Mouse (Mus musculus) kidney, embryonic 14.5 days (tissue): ENCODE data around the gene Stx16. TPM values are rescaled to one million over a fixed set of nuclear protein-coding genes. Genes with fewer than 3 reads are reported as not detected.

Source experiments
- ATAC-seq: fragments of 200-750 bp; cut with Nextera tagmentation; 2 replicates; pipeline ENCODE4 v1.8.0; 2017; ENCODE audit warnings: moderate number of reproducible peaks, mild to moderate bottlenecking, moderate TSS enrichment, moderate library complexity; ENCODE audit not compliant: low FRiP score, low TSS enrichment
- H3K27ac ChIP-seq: fragments of 300-500 bp; sonication (generic); 2 replicates; pipeline ENCODE4 v1.5.1; 2014; ENCODE audit warnings: low read depth, mild to moderate bottlenecking, low read length, moderate library complexity, mixed read lengths
- H3K27me3 ChIP-seq: fragments of 300-500 bp; sonication (generic); 2 replicates; pipeline ENCODE4 v1.6.1; 2014; ENCODE audit warnings: mild to moderate bottlenecking, low read length; ENCODE audit not compliant: control insufficient read depth, insufficient read depth
- H3K36me3 ChIP-seq: fragments of 300-500 bp; sonication (generic); 2 replicates; pipeline ENCODE4 v1.6.1; 2014; ENCODE audit warnings: low read length, mixed read lengths; ENCODE audit not compliant: control insufficient read depth, insufficient read depth
- H3K4me1 ChIP-seq: fragments of 300-500 bp; sonication (generic); 2 replicates; pipeline ENCODE4 v1.6.1; 2014; ENCODE audit warnings: low read length, mixed read lengths; ENCODE audit not compliant: control insufficient read depth, insufficient read depth
- H3K4me2 ChIP-seq: fragments of 300-500 bp; sonication (generic); replicated peaks from 2 replicates; pipeline ENCODE4 v1.6.1; 2014; ENCODE audit warnings: low read depth, mild to moderate bottlenecking, low read length
- H3K4me3 ChIP-seq: fragments of 300-500 bp; sonication (generic); 2 replicates; pipeline ENCODE4 v1.5.1; 2014; ENCODE audit warnings: mild to moderate bottlenecking, low read length
- H3K9ac ChIP-seq: fragments of 300-500 bp; sonication (generic); 2 replicates; pipeline ENCODE4 v1.6.1; 2014; ENCODE audit warnings: low read depth, mild to moderate bottlenecking, low read length, moderate library complexity
- H3K9me3 ChIP-seq: fragments of 300-500 bp; sonication (generic); 2 replicates; pipeline ENCODE4 v1.6.1; 2016; ENCODE audit warnings: low read length; ENCODE audit not compliant: control insufficient read depth
- WGBS: fragments of 180-500 bp; shearing (Covaris S2); extraction: QIAGEN DNeasy Blood & Tissue Kit; methylation state at CpG from one replicate; pipeline ENCODE4 v1.1.7; 2014; 5-methylcytosine and 5-hydroxymethylcytosine counted together
- polyA plus RNA-seq: library from polyadenylated mRNA; unstranded; fragments of >200 nt; fragmentation: Nextera tagmentation; extraction: Ambion mirVana; gene quantifications from 2 replicates; pipeline ENCODE4 v1.2.1, GENCODE M21; 2014

The Stx16 gene
- polyA plus RNA-seq: 9.0 and 10.1 TPM in 2 replicates

DNA sequence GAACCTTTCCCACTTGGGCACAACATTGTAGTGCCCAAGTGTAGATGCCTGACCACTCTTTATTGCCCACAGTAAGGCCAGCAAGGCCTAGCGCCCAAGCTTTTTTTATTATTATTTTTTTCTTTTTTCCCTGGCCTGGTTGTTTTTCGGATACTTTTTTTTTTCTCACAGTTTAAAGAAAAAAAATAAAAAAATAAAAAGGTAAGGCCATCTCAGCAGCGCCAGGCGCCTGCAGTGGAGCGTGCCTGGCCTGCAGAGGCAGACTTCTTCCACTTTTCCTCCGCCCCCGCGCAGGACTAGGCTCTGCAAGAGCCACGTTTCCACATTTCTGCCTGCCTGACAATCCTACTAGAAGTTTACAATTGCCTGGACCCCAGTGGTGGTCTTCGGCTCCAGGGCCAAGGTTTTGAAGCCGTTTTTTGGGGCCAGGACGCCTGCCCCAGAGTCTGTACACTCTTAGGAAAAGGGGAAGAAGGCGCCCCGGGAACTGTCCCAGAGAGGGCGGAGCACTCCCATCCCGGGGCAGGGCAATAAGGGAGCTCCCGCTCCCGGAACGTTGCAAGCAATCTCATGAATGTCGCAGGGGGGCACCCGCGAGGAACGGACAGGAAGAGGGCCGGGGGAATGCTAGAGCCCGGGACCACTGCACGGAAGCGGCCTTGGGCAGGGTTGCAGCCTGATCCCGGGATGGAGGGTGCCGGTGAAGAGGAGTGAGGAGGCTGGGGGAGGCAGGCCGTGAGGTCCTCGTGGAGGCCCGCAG is at the start of gene Stx16:
Gene Stx16 (plus strand): TSS at position 636 of the 760 bp plus-strand sequence.
- Histone ChIP-seq H3K27me3 (no peaks in the 10 kb centered on the region), H3K9me3 (no peaks in the 10 kb centered on the region), H3K36me3 (no peaks in the 10 kb centered on the region), H3K27ac (peak within 1 kb of the TSS; percentile 97), H3K4me2 (peak within 1 kb of the TSS; percentile 89), H3K4me1 (peaks cover 28% of the 10 kb centered on the region), H3K9ac (peak within 1 kb of the TSS; percentile 83), H3K4me3 (peak within 1 kb of the TSS; percentile 87)
- 1% methylated on average over 32 of the region's 32 CpGs for WGBS
- ATAC-seq: peak; percentile 93

- 76% methylated on average over 4 of the region's 4 CpGs for WGBS
- Histone ChIP-seq H3K4me2 (no peak overlapping the region), H3K4me1 (0 out of 2 replicates have a peak, but pooled peaks cover under 1% of the 10 kb centered on the region), H3K9ac (no peak overlapping the region), H3K4me3 (no peak overlapping the region), H3K36me3 (no peaks in the 10 kb centered on the region), H3K9me3 (no peaks in the 10 kb centered on the region), H3K27me3 (no peaks in the 10 kb centered on the region), H3K27ac (no peak overlapping the region)
- no peak for ATAC-seq
These were observed 49.7 kb upstream of the Stx16 start for GRCm38 (mm10) chr2:174026406-174026805.

GRCm38 (mm10) chr2:174033257-174033800 is 42.8 kb upstream of the Stx16 start:
- no peaks in the 10 kb centered on the region for H3K27me3 ChIP-seq
- no peaks in the 10 kb centered on the region for H3K4me1 ChIP-seq
- H3K9me3 ChIP-seq: no peaks in the 10 kb centered on the region
- no peak overlapping the region for H3K4me3 ChIP-seq
- H3K9ac ChIP-seq: no peak overlapping the region
- H3K36me3 ChIP-seq: no peaks in the 10 kb centered on the region
- WGBS: 93% methylated on average over 9 of the region's 9 CpGs
- no peak overlapping the region for H3K4me2 ChIP-seq
- H3K27ac ChIP-seq: no peak overlapping the region
- no peak for ATAC-seq

DNA sequence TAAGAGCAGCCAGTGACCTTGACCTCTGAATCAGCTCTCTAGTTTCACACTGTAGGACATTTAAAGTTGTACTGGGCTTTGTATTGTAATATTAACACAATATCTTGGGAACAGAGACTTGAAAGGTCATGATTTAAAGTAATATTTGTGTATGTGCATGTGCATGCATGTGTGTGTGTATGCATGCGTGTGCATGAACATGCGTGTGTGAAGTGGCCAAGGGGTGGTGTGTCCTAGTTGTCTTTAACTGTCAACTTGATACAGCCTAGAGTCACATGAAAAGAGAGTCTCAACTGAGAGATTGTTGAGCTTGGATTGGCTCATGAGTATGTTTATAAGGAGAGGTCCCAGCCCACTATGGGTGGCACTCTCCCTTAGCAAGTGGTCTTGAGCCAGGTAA is 28.5 kb upstream of the Stx16 start:
- H3K27ac ChIP-seq: no peak overlapping the region
- no peak for ATAC-seq
- WGBS: 99% methylated on average over 2 of the region's 2 CpGs
- H3K36me3 ChIP-seq: no peaks in the 10 kb centered on the region
- H3K27me3 ChIP-seq: no peaks in the 10 kb centered on the region
- no peak overlapping the region for H3K9ac ChIP-seq
- no peak overlapping the region for H3K4me2 ChIP-seq
- peaks cover 20% of the 10 kb centered on the region for H3K4me1 ChIP-seq
- peaks cover 3% of the 10 kb centered on the region; the same call in 1 of the 2 replicates for H3K9me3 ChIP-seq
- no peak overlapping the region for H3K4me3 ChIP-seq

GRCm38 (mm10) chr2:174049481-174050338 is 26.4 kb upstream of the Stx16 start:
- no peak overlapping the region for H3K4me2 ChIP-seq
- H3K27ac ChIP-seq: peak overlapping the region; percentile 47; the same call in 1 of the 2 replicates

GRCm38 (mm10) chr2:174050339-174050685 is 25.8 kb upstream of the Stx16 start:
- H3K9me3 ChIP-seq: peaks cover 3% of the 10 kb centered on the region; the same call in 1 of the 2 replicates
- no peaks in the 10 kb centered on the region for H3K36me3 ChIP-seq
- H3K27ac ChIP-seq: no peak overlapping the region
- peaks cover 20% of the 10 kb centered on the region for H3K4me1 ChIP-seq
- no peak overlapping the region for H3K4me3 ChIP-seq
- H3K27me3 ChIP-seq: no peaks in the 10 kb centered on the region
- 11% methylated on average over 3 of the region's 3 CpGs for WGBS
- H3K4me2 ChIP-seq: no peak overlapping the region
- no peak overlapping the region for H3K9ac ChIP-seq
- no peak; the same call in 1 of the 2 replicates for ATAC-seq

More at GRCm38 (mm10) chr2:174049481-174050338, 26.4 kb upstream of the Stx16 start:
- Histone ChIP-seq H3K36me3 (no peaks in the 10 kb centered on the region), H3K4me3 (no peak overlapping the region), H3K9me3 (peaks cover 3% of the 10 kb centered on the region; the same call in 1 of the 2 replicates), H3K4me1 (peaks cover 20% of the 10 kb centered on the region), H3K27me3 (no peaks in the 10 kb centered on the region), H3K9ac (no peak overlapping the region)
- ATAC-seq: peak; percentile 85
- 3% methylated on average over 4 of the region's 4 CpGs for WGBS

DNA sequence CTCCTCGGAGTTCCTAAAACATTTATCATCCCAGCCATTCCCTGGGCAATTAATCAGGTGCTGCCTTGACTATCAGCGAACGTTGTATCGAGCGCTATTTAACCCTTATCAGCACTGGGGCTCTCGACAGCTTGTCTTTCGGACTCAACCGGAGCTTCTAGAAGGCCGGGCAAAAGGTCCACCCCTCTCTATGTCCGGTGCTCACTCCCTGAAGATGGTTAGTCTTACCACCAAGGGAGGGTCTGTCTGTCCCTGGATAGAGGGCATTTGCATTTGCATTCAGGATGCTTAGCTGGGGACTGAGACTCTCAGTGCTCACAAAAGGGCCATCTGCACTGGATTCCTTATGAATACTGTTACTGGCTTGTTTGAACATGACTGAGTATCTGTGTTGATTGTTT is 25.0 kb upstream of the Stx16 start:
- Histone ChIP-seq H3K4me2 (no peak overlapping the region), H3K36me3 (no peaks in the 10 kb centered on the region), H3K9ac (no peak overlapping the region), H3K27me3 (no peaks in the 10 kb centered on the region), H3K4me3 (no peak overlapping the region), H3K27ac (no peak overlapping the region), H3K9me3 (peaks cover 3% of the 10 kb centered on the region; the same call in 1 of the 2 replicates), H3K4me1 (peaks cover 20% of the 10 kb centered on the region)
- ATAC-seq: no peak
- WGBS: 5% methylated on average over 10 of the region's 10 CpGs

- WGBS: 92% methylated on average over 3 of the region's 3 CpGs
- Histone ChIP-seq H3K9ac (no peak overlapping the region), H3K36me3 (no peaks in the 10 kb centered on the region)
These were observed 21.6 kb upstream of the Stx16 start for GRCm38 (mm10) chr2:174054496-174054895.

More at GRCm38 (mm10) chr2:174054496-174054895, 21.6 kb upstream of the Stx16 start:
- H3K27me3 ChIP-seq: no peaks in the 10 kb centered on the region
- H3K27ac ChIP-seq: no peak overlapping the region
- H3K4me2 ChIP-seq: no peak overlapping the region
- H3K4me3 ChIP-seq: no peak overlapping the region
- H3K9me3 ChIP-seq: no peaks in the 10 kb centered on the region
- H3K4me1 ChIP-seq: peaks cover 16% of the 10 kb centered on the region
- no peak for ATAC-seq
